ENCODE assay signal across 17 mouse cellular contexts in the genomic region with DNA sequence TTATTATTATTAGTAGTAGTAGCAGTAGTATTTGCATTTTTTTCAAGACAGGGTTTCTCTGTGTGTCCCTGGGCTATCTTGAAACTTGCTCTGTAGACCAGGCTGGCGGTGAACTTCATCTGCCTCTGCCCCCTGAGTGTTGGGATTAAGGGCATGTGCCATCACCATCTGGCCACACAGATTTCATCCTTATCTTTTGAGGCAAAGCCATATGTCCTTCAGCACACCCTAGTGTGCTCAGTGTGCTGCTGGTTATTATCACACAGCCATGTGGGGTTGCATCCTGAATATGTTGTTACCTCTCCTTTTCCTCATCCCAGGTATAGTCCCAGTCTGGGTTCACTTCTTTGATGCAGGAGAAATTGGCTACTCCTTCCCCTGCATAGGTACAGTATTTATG. TPM values are rescaled to one million over a fixed set of nuclear protein-coding genes. Genes with fewer than 3 reads are reported as not detected.
"Had no signal": no experiment of that assay in that cellular context is flagged by ENCODE, and none has a peak within 500 bp of the region (broad histone marks: within the 10 kb centered on the region; RNA-seq: fewer than 3 reads in every experiment).

No protein-coding gene starts in this region.

- H3K36me3 ChIP-seq: kidney, embryonic 15.5 days; limb, embryonic 15.5 days; liver, embryonic 12.5 days; lung, embryonic 15.5 days; midbrain, embryonic 10.5 days; midbrain, embryonic 15.5 days; neural tube, embryonic 12.5 days had no signal

- H3K27ac ChIP-seq: kidney, embryonic 15.5 days; left cerebral cortex, adult 2 months; limb, embryonic 15.5 days; liver, embryonic 12.5 days; lung, embryonic 15.5 days; midbrain, embryonic 10.5 days; midbrain, embryonic 15.5 days; neural tube, embryonic 12.5 days had no signal

- H3K4me1 ChIP-seq: liver, embryonic 12.5 days; lung, embryonic 15.5 days had no signal

- H3K9me3 ChIP-seq: kidney, embryonic 15.5 days; limb, embryonic 15.5 days; liver, embryonic 12.5 days; lung, embryonic 15.5 days; midbrain, embryonic 10.5 days; midbrain, embryonic 15.5 days; neural tube, embryonic 12.5 days had no signal

- H3K4me3 ChIP-seq: kidney, embryonic 15.5 days; left cerebral cortex, adult 2 months; limb, embryonic 15.5 days; liver, embryonic 12.5 days; lung, embryonic 15.5 days; midbrain, embryonic 10.5 days; midbrain, embryonic 15.5 days; neural tube, embryonic 12.5 days had no signal

- ATAC-seq: liver, embryonic 12.5 days; midbrain, embryonic 15.5 days had no signal

- H3K4me2 ChIP-seq: kidney, embryonic 15.5 days; limb, embryonic 15.5 days; liver, embryonic 12.5 days; lung, embryonic 15.5 days; midbrain, embryonic 15.5 days; neural tube, embryonic 12.5 days had no signal

- H3K9ac ChIP-seq: kidney, embryonic 15.5 days; limb, embryonic 15.5 days; liver, embryonic 12.5 days; lung, embryonic 15.5 days; midbrain, embryonic 15.5 days; neural tube, embryonic 12.5 days had no signal

- DNase-seq: kidney, postnatal 25 days; right cerebral cortex, adult 18-20 months; right cerebral cortex, postnatal 25 days; thymus, postnatal 36 days had no signal

RNA-seq across cellular contexts. Expression of gene Six2, which starts 28.1 kb away (rescaled TPM):
- total RNA-seq: monocyte, adult 5-6 weeks had no signal
- polyA plus RNA-seq: liver, embryonic 16.5 days; small intestine, adult 2 months had no signal

RNA-seq across cellular contexts. Expression of gene Six3, which starts 46.6 kb away (rescaled TPM):
- total RNA-seq: monocyte, adult 5-6 weeks had no signal
- polyA plus RNA-seq: kidney, embryonic 15.5 days; limb, embryonic 11.5 days; limb, embryonic 15.5 days; liver, embryonic 12.5 days; liver, embryonic 16.5 days; lung, embryonic 15.5 days; neural tube, embryonic 12.5 days; small intestine, adult 2 months; stomach, embryonic 16.5 days had no signal
